Mouse (Mus musculus) lung, embryonic 14.5 days (tissue): Measurements from ENCODE around the gene Fam243. TPM values are rescaled to one million over a fixed set of nuclear protein-coding genes. Genes with fewer than 3 reads are reported as not detected.
A peak's percentile ranks its signal among the peaks of the same experiment; 100 is the strongest.

Source experiments
- ATAC-seq: fragments of 200-750 bp; cut with Nextera tagmentation; 2 replicates; pipeline ENCODE4 v1.8.0; 2017; ENCODE audit warnings: mild to moderate bottlenecking, moderate TSS enrichment, moderate library complexity; ENCODE audit not compliant: insufficient read depth
- DNase-seq: peaks from one replicate; pipeline ENCODE4 v3.0.0-alpha.2; 2015
- H3K27ac ChIP-seq: fragments of 300-500 bp; sonication (generic); 2 replicates; pipeline ENCODE4 v1.5.1; 2014; ENCODE audit warnings: low read depth, mild to moderate bottlenecking, moderate library complexity
- H3K27me3 ChIP-seq: fragments of 300-500 bp; sonication (generic); 2 replicates; pipeline ENCODE4 v1.6.1; 2014; ENCODE audit warnings: low read length, control low read depth; ENCODE audit not compliant: insufficient read depth
- H3K36me3 ChIP-seq: fragments of 300-500 bp; sonication (generic); 2 replicates; pipeline ENCODE4 v1.6.1; 2014; ENCODE audit warnings: control low read depth; ENCODE audit not compliant: insufficient read depth
- H3K4me1 ChIP-seq: fragments of 300-500 bp; sonication (generic); 2 replicates; pipeline ENCODE4 v1.6.1; 2014; ENCODE audit warnings: antibody characterized with exemption, control low read depth; ENCODE audit not compliant: insufficient read depth
- H3K4me2 ChIP-seq: fragments of 300-500 bp; sonication (generic); 2 replicates; pipeline ENCODE4 v1.6.1; 2014; ENCODE audit warnings: mild to moderate bottlenecking
- H3K4me3 ChIP-seq: fragments of 300-500 bp; sonication (generic); 2 replicates; pipeline ENCODE4 v1.5.1; 2014; ENCODE audit warnings: low read depth, low read length
- H3K9ac ChIP-seq: fragments of 300-500 bp; sonication (generic); 2 replicates; pipeline ENCODE4 v1.6.1; 2014
- H3K9me3 ChIP-seq: fragments of 300-500 bp; sonication (generic); 2 replicates; pipeline ENCODE4 v1.6.1; 2016; ENCODE audit warnings: low read depth, low read length, control low read depth
- CTCF ChIP-seq: IDR thresholded peaks from 2 replicates; pipeline ENCODE4 v1.5.1; 2016; ENCODE audit warnings: antibody characterized with exemption, low read depth
- WGBS: fragments of 180-500 bp; shearing (Covaris S2); extraction: QIAGEN DNeasy Blood & Tissue Kit; methylation state at CpG from one replicate; pipeline ENCODE4 v1.1.7; 2014; 5-methylcytosine and 5-hydroxymethylcytosine counted together
- polyA plus RNA-seq: library from polyadenylated mRNA; unstranded; fragments of >200 nt; fragmentation: Nextera tagmentation; extraction: Ambion mirVana; gene quantifications from 2 replicates; pipeline ENCODE4 v1.2.1, GENCODE M21; 2014

Gene Fam243
- polyA plus RNA-seq, 1 experiment from 2014 or later = not detected

GRCm38 (mm10) chr16:92320361-92320760, 880 bp downstream of the Fam243 start:
- Histone ChIP-seq H3K36me3 (no peaks in the 10 kb centered on the region), H3K9me3 (no peaks in the 10 kb centered on the region), H3K4me1 (no peaks in the 10 kb centered on the region), H3K9ac (no peak overlapping the region), H3K27me3 (no peaks in the 10 kb centered on the region), H3K4me3 (no peak overlapping the region), H3K4me2 (no peak overlapping the region), H3K27ac (no peak overlapping the region)
- ATAC-seq (no peak), DNase-seq (no peak)
- no peak for TF ChIP-seq CTCF
- WGBS = 71% methylated on average over 3 of the region's 3 CpGs

DNA sequence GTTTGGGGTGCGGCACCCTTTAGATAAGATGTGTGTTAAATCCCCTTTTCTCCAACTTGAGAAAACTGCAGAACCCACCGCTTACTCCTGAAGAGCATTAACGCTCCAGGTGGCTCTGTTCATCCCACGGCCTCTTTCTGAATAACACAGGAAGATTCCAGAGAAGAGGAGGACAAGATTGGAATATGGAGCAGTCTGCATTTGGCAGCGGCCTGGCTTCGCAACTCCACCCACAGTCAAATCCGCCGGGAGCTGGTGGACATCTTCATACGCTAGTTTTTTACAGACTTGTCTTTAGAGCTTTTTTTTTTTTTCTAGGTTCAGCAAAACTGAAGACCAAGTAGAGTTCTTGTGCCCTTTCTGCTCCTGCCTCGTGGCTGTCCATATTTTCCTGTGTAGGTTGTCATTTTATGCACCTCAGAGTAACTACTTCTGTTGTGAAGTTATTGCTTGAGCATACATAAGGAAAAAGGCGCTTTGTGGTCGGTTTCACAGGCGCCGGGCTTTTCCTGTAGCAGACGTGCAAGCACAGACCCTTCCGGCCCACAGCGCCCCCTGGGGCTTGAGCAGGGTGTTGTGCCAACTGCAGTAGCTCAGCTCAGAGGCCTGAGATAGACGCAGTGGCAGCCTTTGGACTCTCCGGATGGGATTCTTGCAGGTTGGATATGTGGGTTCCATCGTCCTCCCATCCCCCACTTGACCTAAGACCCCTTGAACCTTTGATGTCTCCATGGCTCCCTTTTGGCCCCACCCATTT, 1.7 kb downstream of the Fam243 start:
- no peaks in the 10 kb centered on the region for H3K27me3 ChIP-seq
- no peaks in the 10 kb centered on the region for H3K9me3 ChIP-seq
- H3K4me2 ChIP-seq = no peak overlapping the region
- H3K27ac ChIP-seq = no peak overlapping the region
- TF ChIP-seq CTCF = peak; percentile 65
- ATAC-seq = no peak
- 54% methylated on average over 20 of the region's 20 CpGs for WGBS
- no peaks in the 10 kb centered on the region for H3K4me1 ChIP-seq
- peak; percentile 55 for DNase-seq
- no peaks in the 10 kb centered on the region for H3K36me3 ChIP-seq
- H3K4me3 ChIP-seq = no peak overlapping the region
- no peak overlapping the region for H3K9ac ChIP-seq

- Histone ChIP-seq H3K9ac (no peak overlapping the region), H3K4me2 (no peak overlapping the region), H3K4me1 (no peaks in the 10 kb centered on the region), H3K27me3 (no peaks in the 10 kb centered on the region), H3K27ac (no peak overlapping the region), H3K36me3 (peaks cover 13% of the 10 kb centered on the region; the same call in 1 of the 2 replicates), H3K4me3 (no peak overlapping the region), H3K9me3 (no peaks in the 10 kb centered on the region)
- ATAC-seq = no peak
- WGBS = 68% methylated on average over 7 of the region's 7 CpGs
- TF ChIP-seq CTCF = no peak
- no peak for DNase-seq
Observed at GRCm38 (mm10) chr16:92316049-92316738, 5.0 kb downstream of the Fam243 start.

DNA sequence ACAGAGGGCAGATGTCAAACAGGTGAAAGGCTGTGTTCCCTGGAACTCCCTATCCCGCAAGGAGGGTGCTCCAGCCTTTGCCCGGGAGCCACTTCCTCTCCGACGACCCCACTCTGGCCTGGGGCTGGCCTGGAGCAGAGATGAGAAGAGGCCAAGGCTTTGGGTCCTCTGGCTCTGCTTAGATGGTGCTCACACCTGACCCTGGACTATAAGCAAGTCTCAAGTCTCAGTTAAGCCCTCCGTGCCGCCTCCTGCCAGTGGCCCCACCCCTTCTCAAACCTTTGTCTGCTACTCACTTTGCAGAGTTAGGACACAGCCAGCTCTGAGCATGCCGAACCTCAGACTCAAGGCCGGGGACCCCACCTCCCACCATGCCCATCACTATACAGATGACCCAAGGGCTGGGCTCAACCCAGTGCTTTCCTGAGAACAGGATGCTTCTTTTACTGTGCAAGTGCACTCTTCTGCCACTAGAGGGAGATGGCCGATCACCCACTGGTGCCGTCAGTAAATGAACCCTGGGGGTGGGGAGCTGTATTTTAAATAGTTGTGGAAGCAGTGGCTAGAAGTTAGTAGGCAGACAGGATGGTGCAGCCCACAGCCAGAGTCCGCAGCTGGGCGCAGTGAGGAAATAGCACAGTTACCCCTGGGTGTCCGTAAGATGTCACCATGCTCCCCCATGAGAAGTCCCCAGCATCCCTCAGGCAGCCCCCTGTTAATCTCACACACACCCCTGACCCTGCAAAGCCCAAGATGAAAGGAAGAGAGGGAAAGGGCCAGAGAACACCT, 7.1 kb downstream of the Fam243 start:
- no peak overlapping the region for H3K27ac ChIP-seq
- H3K4me3 ChIP-seq = no peak overlapping the region
- peaks cover 27% of the 10 kb centered on the region; the same call in 1 of the 2 replicates for H3K36me3 ChIP-seq
- DNase-seq = peak; percentile 88
- peak; percentile 96 for TF ChIP-seq CTCF
- H3K9me3 ChIP-seq = no peaks in the 10 kb centered on the region
- WGBS = 47% methylated on average over 13 of the region's 13 CpGs
- H3K4me2 ChIP-seq = no peak overlapping the region
- no peak overlapping the region for H3K9ac ChIP-seq
- no peaks in the 10 kb centered on the region for H3K27me3 ChIP-seq
- ATAC-seq = peak; percentile 78
- no peaks in the 10 kb centered on the region for H3K4me1 ChIP-seq

- no peak overlapping the region for H3K4me2 ChIP-seq
- no peak overlapping the region; the same call in 1 of the 2 replicates for H3K9ac ChIP-seq
- DNase-seq = no peak
- H3K4me1 ChIP-seq = no peaks in the 10 kb centered on the region
- WGBS = 51% methylated on average over 4 of the region's 4 CpGs
- no peak for TF ChIP-seq CTCF
- H3K27ac ChIP-seq = no peak overlapping the region
- H3K4me3 ChIP-seq = no peak overlapping the region
- peaks cover 58% of the 10 kb centered on the region for H3K36me3 ChIP-seq
- no peaks in the 10 kb centered on the region for H3K9me3 ChIP-seq
- H3K27me3 ChIP-seq = no peaks in the 10 kb centered on the region
- ATAC-seq = no peak
Observed at GRCm38 (mm10) chr16:92309126-92309525, 12.1 kb downstream of the Fam243 start.

GRCm38 (mm10) chr16:92307947-92308346, 13.3 kb downstream of the Fam243 start:
- no peaks in the 10 kb centered on the region for H3K27me3 ChIP-seq
- H3K4me1 ChIP-seq = no peaks in the 10 kb centered on the region
- no peak overlapping the region for H3K4me2 ChIP-seq
- no peak overlapping the region for H3K9ac ChIP-seq
- no peak for TF ChIP-seq CTCF
- no peak for ATAC-seq
- H3K27ac ChIP-seq = no peak overlapping the region
- no peak for DNase-seq
- H3K9me3 ChIP-seq = no peaks in the 10 kb centered on the region
- no peak overlapping the region for H3K4me3 ChIP-seq
- WGBS = 72% methylated on average over 3 of the region's 3 CpGs
- H3K36me3 ChIP-seq = peaks cover 58% of the 10 kb centered on the region

DNA sequence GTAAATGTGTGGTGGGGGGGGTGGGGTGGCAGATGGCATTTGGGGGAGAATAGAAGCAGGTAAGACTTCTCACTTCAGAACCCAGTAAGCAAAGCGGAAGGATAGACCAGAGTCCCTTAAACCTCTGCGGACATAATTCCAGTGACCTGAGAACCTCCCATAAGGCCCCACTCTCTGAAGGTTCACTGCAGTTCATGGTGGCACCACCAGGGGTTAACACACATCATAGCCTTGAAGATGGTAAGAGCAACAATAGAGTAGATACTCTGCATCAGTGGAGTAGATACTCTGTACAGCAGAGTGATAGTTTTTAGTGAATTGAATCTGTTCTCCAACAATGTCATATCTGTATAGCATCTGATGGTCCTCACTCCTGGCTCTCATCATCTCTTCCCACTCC, 15.7 kb downstream of the Fam243 start:
- ATAC-seq (no peak), DNase-seq (no peak)
- WGBS = 92% methylated on average over 2 of the region's 2 CpGs
- Histone ChIP-seq H3K4me2 (no peak overlapping the region), H3K27me3 (no peaks in the 10 kb centered on the region), H3K4me3 (no peak overlapping the region), H3K36me3 (peaks cover 39% of the 10 kb centered on the region), H3K9me3 (no peaks in the 10 kb centered on the region), H3K4me1 (peaks cover 3% of the 10 kb centered on the region; the same call in 1 of the 2 replicates), H3K27ac (no peak overlapping the region), H3K9ac (no peak overlapping the region)
- TF ChIP-seq CTCF = peak; percentile 37; the same call in 1 of the 2 replicates
